Mouse (Mus musculus) retina, postnatal 7 days (tissue): ENCODE measurements around the gene Tnr.

Experiments
- DNase-seq: peaks from one replicate; pipeline ENCODE4 v3.0.0-alpha.2; 2012; ENCODE audit warnings: low read depth, low spot score

Gene Tnr

GRCm38 (mm10) chr1:159869619-159870441, 346.3 kb downstream of the Tnr start:
- no peak for DNase-seq

- no peak for DNase-seq
Observed at GRCm38 (mm10) chr1:159872866-159873265, 349.3 kb downstream of the Tnr start.

- peak; percentile 9 for DNase-seq
Observed at GRCm38 (mm10) chr1:159878681-159879080, 355.1 kb downstream of the Tnr start.

GRCm38 (mm10) chr1:159879866-159880265, 356.3 kb downstream of the Tnr start:
- DNase-seq: no peak

- DNase-seq: no peak
Observed at GRCm38 (mm10) chr1:159885476-159885875, 361.9 kb downstream of the Tnr start.

GRCm38 (mm10) chr1:159888611-159889010, 365.0 kb downstream of the Tnr start:
- DNase-seq: no peak

- no peak for DNase-seq
Observed at GRCm38 (mm10) chr1:159889012-159889765, 365.6 kb downstream of the Tnr start.

GRCm38 (mm10) chr1:159890524-159890923, 367.0 kb downstream of the Tnr start:
- DNase-seq: no peak

GRCm38 (mm10) chr1:159895094-159895493, 371.5 kb downstream of the Tnr start:
- no peak for DNase-seq

- no peak for DNase-seq
Observed at GRCm38 (mm10) chr1:159899991-159900390, 376.4 kb downstream of the Tnr start.

- DNase-seq: no peak
Observed at GRCm38 (mm10) chr1:159900639-159901038, 377.1 kb downstream of the Tnr start.

- no peak for DNase-seq
Observed at GRCm38 (mm10) chr1:159901366-159902119, 378.0 kb downstream of the Tnr start.

- DNase-seq: no peak
Observed at GRCm38 (mm10) chr1:159902120-159902497, 378.5 kb downstream of the Tnr start.

- no peak for DNase-seq
Observed at GRCm38 (mm10) chr1:159911006-159911405, 387.4 kb downstream of the Tnr start.

- DNase-seq: no peak
Observed at GRCm38 (mm10) chr1:159914726-159915125, 391.2 kb downstream of the Tnr start.

GRCm38 (mm10) chr1:159920571-159920970, 397.0 kb downstream of the Tnr start:
- no peak for DNase-seq

GRCm38 (mm10) chr1:159923010-159923409, 399.4 kb downstream of the Tnr start:
- no peak for DNase-seq

GRCm38 (mm10) chr1:159924105-159924504, 400.5 kb downstream of the Tnr start:
- DNase-seq: no peak

GRCm38 (mm10) chr1:159924684-159925083, 401.1 kb downstream of the Tnr start:
- DNase-seq: no peak

GRCm38 (mm10) chr1:159928681-159929335, 405.2 kb downstream of the Tnr start:
- DNase-seq: no peak

- no peak for DNase-seq
Observed at GRCm38 (mm10) chr1:159932092-159932491, 408.5 kb downstream of the Tnr start.

- DNase-seq: no peak
Observed at GRCm38 (mm10) chr1:159932598-159932997, 409.0 kb downstream of the Tnr start.
